Mouse (Mus musculus): ENCODE measurements around the gene Nrf1. TPM values are rescaled to one million over a fixed set of nuclear protein-coding genes. Genes with fewer than 3 reads are reported as not detected.

Nrf1 gene
- polyA plus RNA-seq, 1 experiment, result 10.6 TPM

GRCm38 (mm10) chr6:30174461-30175224 is 126.9 kb downstream of the Nrf1 start:
- TF ChIP-seq GATA1 (IDR thresholded peaks at IDR 0.05; ENCODE audit: low read length), result no peak

- no peak for TF ChIP-seq GATA1 (IDR thresholded peaks at IDR 0.05; ENCODE audit: low read length)
These were observed 127.6 kb downstream of the Nrf1 start for GRCm38 (mm10) chr6:30175225-30175917.

- TF ChIP-seq GATA1 (IDR thresholded peaks at IDR 0.05; ENCODE audit: low read length), result no peak
These were observed 128.2 kb downstream of the Nrf1 start for GRCm38 (mm10) chr6:30175918-30176421.

- no peak for TF ChIP-seq GATA1 (IDR thresholded peaks at IDR 0.05; ENCODE audit: low read length)
These were observed 128.7 kb downstream of the Nrf1 start for GRCm38 (mm10) chr6:30176496-30176895.

GRCm38 (mm10) chr6:30177305-30177704 is 129.5 kb downstream of the Nrf1 start:
- TF ChIP-seq GATA1 (IDR thresholded peaks at IDR 0.05; ENCODE audit: low read length), result no peak

DNA sequence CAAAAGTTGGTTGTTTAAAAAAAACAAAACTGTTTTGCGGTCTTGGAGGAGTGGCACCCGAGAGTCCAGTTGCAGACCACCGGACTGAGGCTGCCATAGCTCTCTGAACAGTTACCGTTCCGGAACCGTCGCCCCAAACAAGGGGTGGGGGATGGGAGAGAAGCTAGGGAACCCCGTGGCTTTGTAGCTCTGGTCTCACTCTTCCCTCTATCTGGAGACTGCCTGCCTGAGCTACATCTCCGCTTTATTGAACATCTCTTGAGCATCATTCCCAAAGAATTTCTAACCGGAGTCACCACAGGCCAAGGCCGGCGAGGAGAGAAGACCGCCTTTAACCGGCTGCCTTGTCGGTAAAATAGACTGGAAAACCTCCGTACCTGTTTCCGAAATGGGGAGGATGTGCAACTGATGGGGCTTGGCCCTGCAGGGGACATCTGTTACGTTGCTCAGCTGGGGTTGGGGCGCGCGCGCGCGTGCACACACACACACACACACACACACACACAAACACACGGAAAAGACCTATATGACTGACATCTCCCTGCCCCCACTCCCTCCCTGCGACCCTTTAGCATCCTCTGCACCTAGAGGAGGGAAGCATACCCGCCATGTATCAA is 130.3 kb downstream of the Nrf1 start:
- no peak for TF ChIP-seq GATA1 (IDR thresholded peaks at IDR 0.05; ENCODE audit: low read length)

- TF ChIP-seq GATA1 (IDR thresholded peaks at IDR 0.05; ENCODE audit: low read length), result no peak
These were observed 131.3 kb downstream of the Nrf1 start for GRCm38 (mm10) chr6:30179046-30179445.

DNA sequence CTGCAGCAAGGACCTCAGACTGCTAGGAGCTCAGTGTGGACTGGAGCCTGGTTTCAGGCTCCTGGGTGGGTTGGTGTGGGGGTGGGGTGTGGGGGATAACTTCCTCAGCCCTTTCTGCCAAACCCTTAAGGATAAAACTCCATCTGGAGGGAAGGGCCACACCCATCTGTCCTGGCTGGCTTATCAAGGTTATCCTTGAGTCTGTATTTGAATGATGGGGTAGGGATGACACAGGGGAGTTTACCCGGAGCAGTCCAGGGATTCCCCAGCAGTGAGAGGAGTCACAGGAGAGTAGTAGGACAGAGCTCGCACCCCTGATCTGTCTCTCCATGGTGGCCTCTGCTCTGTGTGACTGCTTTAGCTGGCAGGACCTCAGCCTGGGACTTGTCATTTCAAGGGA is 132.5 kb downstream of the Nrf1 start:
- TF ChIP-seq GATA1 (IDR thresholded peaks at IDR 0.05; ENCODE audit: low read length), result no peak

DNA sequence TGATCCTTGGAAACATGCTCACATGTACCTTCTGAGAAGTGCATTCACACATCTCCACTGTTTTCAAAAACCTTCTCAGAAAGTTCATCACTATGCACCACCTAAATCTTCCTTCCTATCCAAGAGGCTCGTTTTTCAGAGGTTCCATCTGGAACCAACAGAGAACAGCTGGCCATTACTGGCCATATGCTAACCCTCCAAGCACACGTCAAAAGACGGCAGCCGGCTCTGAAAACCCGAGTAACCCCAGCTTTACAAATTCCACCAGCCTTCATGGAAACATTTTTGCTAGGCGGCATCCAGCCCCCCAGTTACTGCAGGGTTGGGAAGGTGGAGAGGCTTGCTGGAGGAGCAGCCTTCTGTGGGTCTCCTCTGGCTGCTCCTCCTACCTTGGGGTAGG is 134.2 kb downstream of the Nrf1 start:
- TF ChIP-seq GATA1 (IDR thresholded peaks at IDR 0.05; ENCODE audit: low read length), result no peak

- TF ChIP-seq GATA1 (IDR thresholded peaks at IDR 0.05; ENCODE audit: low read length), result no peak
These were observed 135.8 kb downstream of the Nrf1 start for GRCm38 (mm10) chr6:30183624-30184023.

DNA sequence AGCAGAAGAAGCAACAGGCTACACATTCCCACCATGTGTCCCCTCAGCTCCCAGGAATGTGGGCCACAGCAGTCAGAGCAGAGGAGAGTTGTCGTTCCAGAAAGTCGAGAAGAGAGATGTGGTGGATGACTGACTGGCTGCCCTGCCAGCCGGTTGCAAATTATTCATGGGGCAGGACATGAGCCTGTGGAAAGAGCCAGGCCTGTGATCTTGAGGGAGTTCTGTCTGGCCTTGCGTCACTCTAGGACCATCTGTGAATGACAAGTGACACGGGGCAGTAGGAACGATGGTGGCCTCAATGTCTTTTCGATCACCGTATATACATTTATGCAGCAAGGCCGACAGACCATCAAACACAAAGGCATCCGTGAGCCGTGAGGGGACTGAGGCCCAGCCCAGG is 147.9 kb downstream of the Nrf1 start:
- no peak for TF ChIP-seq GATA1 (IDR thresholded peaks at IDR 0.05; ENCODE audit: low read length)

- no peak for TF ChIP-seq GATA1 (IDR thresholded peaks at IDR 0.05; ENCODE audit: low read length)
These were observed 148.4 kb downstream of the Nrf1 start for GRCm38 (mm10) chr6:30196143-30196542.

Other genes starting within 250 kb of the Nrf1 start
- 0.09 and 0.11 TPM in 2 replicates for gene Strip2, start 131.0 kb upstream of the Nrf1 start, polyA plus RNA-seq (2012)

Data from G1E-ER4 (cell line).